Mouse (Mus musculus): ENCODE results near the gene Slbp.

- TF ChIP-seq POLR2A (IDR thresholded peaks at IDR 0.05; ENCODE audit: low read depth, low read length) (no peak), CTCF (IDR thresholded peaks at IDR 0.05; ENCODE audit: extremely low read depth, insufficient read depth, insufficient read length, insufficient replicate concordance) (no peak)
Observed at GRCm38 (mm10) chr5:33637606-33638350, 14.6 kb downstream of the Slbp start.

All from spleen, adult 2 months (tissue).